Mouse (Mus musculus): ENCODE measurements around the gene Tent4a.

Tent4a gene

GRCm38 (mm10) chr13:69545019-69545418 is 10.6 kb upstream of the Tent4a start:
- peak; percentile 85 for DNase-seq (ENCODE audit: low spot score)

GRCm38 (mm10) chr13:69543595-69543994 is 9.2 kb upstream of the Tent4a start:
- no peak for DNase-seq (ENCODE audit: low spot score)

DNA sequence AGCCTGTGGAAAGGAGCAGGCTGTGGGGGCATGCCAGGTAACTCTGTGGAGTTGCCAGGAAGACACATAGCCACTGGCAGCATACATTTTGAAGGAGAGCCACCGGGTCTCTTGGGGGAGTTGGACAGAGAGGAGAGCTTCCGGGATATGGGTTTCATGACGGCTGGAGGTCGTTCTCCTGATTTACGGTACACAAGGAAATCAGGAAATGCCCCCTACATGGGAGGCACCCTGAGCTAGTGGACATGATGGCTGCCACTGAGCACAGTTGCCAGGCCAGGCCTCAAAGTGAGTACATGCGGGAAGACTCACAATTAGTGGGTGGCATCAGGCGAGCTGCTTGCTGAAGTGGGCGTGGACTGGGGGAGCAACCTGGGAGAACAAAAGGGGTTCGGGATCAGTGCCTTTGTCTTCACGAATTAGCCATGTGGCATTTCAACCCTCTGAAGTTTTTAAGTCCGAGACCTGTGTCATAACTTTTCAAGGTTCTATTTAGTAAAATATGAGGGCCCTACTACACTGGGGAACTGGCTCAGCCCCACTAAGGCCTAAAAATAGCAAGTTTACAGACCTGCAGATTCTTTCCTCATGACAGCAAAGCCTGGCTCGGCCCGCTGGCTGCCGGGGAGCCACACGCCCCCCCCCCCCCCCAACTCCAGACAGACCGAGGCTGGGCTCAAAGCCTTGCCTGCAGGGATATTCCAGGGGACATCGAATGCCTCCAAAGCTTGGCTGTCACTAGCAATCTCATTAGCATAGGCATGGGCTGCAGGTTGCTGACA is 8.3 kb upstream of the Tent4a start:
- no peak for DNase-seq (ENCODE audit: low spot score)

GRCm38 (mm10) chr13:69541776-69542175 is 7.4 kb upstream of the Tent4a start:
- DNase-seq (ENCODE audit: low spot score): no peak

GRCm38 (mm10) chr13:69541209-69541608 is 6.8 kb upstream of the Tent4a start:
- DNase-seq (ENCODE audit: low spot score): no peak

GRCm38 (mm10) chr13:69538327-69538726 is 3.9 kb upstream of the Tent4a start:
- peak; percentile 54 for DNase-seq (ENCODE audit: low spot score)

DNA sequence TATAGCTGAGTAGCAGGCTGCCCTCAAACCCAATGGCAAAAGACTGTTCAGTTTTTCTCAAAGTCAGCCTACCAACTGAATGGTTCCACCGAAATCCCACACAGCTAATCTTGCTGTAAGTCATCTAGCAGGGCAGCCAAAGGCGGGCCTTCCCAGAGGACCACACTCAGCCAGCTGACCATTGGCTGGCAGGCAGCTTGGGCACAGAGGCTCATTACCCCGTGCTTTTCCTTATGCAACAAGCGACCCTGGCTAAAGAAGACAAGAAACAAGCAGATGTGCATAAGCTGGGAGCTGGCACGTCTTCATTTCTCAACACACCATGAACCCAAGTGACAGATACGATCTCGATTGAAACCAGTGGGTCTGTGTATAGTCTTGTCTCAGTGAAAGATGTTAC is 2.9 kb upstream of the Tent4a start:
- DNase-seq (ENCODE audit: low spot score): no peak

DNA sequence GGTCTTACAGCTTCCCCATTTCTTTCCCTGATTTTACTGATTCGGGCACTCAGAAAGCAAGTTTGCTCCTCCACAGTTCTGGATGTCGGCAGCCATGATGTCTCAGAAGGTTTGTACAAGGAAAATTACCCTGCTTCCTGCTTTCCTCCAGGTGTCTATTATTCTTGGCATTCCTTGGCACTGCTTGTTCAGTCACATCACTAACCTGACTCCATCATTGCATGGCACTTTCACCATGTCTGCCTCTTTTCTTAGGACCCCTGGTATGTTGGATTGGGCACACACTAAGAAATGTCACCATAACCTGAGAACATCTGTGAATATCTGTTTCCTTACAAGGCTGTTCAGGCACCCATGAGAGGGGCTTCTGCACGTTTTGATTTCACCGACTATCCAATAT is 1.6 kb upstream of the Tent4a start:
- no peak for DNase-seq (ENCODE audit: low spot score)

- DNase-seq (ENCODE audit: low spot score): peak; percentile 95
Observed at GRCm38 (mm10) chr13:69534654-69535551, 486 bp upstream of the Tent4a start.

DNA sequence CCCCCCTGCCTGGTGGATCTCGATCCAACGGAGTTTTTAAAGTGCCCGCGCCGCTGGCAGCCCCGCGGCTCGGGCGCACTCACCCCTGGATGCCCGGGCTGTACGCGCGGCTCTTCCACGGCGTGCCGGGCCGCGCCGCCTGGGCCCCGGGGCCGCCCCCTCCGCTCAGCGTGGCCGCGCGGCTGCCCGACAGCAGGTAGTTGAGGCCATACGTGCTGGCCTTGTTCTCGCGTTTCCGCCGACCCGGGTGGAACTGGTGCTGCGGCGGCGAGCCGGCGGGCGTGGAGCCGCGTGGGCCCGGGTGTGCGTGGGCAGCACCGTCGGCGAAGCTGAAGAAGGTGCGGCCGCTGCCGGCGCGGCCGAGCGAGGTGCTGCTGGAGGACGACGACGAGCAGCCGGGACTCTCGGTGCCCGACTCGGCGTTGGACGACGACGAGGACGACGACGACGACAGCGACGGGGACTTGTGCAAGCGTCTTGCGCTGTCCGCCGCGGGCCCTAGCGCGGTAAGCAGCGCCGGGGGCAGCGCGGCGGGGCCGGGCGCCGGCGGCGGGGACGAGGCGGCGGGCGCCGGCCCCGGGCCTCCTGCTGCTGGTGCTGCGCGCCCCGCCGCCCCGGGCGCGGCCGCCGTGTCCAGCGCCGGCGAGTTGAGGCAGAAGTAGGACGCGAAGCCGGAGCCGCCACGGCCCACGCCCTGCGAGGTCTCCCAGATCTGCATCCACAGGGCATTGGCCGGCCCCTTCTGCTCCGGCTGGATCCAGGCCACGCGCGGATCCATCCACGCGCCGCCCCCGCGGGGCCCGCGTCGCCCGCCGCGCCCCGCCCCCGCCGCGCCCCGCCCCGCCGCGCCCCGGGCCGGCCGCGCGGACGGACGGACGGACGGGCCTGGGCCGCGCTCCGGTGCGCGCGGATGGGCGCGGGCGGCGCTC is 748 bp downstream of the Tent4a start, which contains the start of gene Nsun2:
Gene Nsun2, plus strand, starts transcription at position 342 of the 929 bp plus-strand sequence.
- peak; percentile 55 for DNase-seq (ENCODE audit: low spot score)

DNA sequence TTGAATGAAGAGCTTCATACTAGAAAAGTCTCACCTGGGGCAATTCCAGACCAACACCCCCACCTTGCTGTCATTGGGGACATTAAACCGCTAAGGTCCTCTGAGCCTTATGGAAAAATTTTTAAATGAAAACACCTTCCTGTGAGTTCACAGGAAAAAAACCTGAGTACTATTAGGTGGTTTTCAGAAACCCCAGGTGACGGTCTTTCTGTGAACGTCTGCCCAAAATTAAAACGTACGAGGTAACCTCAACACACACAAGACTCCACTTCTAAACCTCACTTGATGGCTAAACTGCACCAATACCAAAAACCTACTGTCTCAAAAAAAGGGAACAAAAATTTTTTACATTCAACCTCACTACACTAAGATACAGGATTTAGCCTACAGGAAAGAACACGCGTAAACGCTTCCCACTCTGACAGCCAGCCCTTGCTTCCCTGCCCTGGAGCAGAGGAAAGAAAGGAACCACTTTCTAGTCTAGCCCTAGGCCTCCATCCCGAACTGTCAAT is 1.5 kb downstream of the Tent4a start:
- no peak for DNase-seq (ENCODE audit: low spot score)

DNA sequence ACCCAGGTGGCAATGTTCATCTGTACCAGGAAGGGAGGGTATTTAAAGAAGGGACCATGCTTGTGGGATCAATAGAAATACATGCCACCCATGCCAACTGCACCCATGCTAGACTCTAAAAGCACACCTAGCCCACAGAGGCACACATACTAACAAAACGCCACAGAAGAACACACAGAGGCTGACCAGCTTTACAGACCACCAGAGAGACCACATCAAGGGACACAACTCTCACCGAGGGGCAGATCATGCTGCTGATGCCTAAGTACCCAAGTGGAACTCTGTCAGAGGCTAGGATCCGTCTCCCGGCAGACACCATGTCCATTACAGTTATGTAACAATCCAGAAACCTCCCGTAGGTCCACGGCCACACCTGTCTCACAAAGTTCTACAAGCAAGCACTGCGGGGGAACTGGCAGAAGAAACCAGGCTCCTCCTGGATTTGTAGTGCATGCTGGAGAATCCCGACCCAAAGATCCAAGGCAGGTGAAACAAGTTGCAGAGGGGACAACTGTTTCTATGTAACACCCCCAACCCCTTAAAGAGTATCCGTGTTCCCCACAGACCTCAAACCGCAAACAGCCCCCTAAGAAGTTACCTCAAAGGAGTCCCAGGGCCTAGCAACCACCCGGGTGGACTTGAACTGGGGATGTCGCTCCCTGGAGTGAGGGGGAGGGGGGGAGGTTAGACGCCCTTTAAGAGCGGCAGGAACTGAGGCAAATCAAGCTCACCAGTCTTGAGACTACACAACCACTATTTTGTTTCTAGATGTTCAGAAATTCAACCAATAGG is 2.1 kb downstream of the Tent4a start:
- no peak for DNase-seq (ENCODE audit: low spot score)

GRCm38 (mm10) chr13:69531431-69531830 is 3.0 kb downstream of the Tent4a start:
- no peak for DNase-seq (ENCODE audit: low spot score)

- DNase-seq (ENCODE audit: low spot score): no peak
Observed at GRCm38 (mm10) chr13:69530951-69531350, 3.5 kb downstream of the Tent4a start.

- DNase-seq (ENCODE audit: low spot score): no peak
Observed at GRCm38 (mm10) chr13:69530156-69530555, 4.3 kb downstream of the Tent4a start.

DNA sequence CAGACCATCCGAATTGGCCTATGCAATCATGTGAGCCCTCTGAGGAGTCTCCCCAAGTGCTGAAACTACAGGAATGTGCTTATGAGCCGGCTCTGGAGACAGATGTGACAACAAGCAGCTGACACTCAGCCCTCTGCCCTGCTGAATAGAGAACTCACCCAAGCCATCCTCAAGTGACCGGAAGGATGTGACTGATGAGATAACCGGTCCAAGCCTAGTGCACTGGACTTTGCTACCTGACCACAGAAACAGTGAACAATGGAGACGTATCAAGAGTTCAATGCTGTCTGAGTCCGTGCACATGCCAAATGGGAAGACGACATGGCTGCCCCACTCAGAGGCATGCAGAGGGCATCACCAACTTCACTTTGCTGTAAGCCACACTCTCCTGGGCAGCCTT is 5.9 kb downstream of the Tent4a start:
- no peak for DNase-seq (ENCODE audit: low spot score)

DNA sequence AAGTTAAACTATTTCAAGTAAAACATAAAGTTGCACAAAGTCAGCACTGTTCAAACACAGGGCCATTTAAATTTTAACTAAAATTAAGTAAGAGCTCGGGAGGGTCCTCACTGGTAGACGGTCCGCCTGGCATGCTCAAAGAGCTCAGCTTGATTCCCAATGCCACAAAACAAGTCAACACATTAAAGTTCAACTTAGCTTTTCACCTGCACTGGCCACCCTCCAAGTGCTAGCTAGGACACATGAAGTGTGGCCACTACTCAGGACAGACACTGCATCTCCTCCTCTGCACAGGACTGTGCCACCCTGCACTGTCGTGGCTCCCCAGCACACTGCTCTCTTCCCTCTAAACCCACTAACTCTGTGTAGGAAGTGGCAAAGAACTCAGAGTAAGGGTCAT is 8.6 kb downstream of the Tent4a start:
- DNase-seq (ENCODE audit: low spot score): no peak

DNA sequence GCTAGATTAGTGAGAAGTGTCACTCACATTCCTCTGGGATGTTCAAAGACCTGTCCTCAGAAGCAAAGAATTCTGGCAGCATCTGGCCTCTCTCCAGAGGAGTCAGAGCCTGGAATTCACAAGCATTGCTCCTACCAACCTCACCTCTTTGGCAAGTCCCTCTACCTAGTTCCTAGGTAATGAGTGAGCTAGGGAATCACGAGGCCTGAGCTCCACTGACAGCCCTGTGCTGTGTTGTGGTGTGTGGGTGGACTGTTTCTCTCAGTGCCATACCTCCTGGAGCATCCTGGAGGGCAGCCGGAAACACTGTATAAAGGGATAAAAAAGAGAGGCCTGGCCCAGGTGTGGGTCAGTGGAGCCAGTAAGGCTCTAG is 10.3 kb downstream of the Tent4a start:
- DNase-seq (ENCODE audit: low spot score): no peak

- no peak for DNase-seq (ENCODE audit: low spot score)
Observed at GRCm38 (mm10) chr13:69523444-69524157, 10.8 kb downstream of the Tent4a start.

DNA sequence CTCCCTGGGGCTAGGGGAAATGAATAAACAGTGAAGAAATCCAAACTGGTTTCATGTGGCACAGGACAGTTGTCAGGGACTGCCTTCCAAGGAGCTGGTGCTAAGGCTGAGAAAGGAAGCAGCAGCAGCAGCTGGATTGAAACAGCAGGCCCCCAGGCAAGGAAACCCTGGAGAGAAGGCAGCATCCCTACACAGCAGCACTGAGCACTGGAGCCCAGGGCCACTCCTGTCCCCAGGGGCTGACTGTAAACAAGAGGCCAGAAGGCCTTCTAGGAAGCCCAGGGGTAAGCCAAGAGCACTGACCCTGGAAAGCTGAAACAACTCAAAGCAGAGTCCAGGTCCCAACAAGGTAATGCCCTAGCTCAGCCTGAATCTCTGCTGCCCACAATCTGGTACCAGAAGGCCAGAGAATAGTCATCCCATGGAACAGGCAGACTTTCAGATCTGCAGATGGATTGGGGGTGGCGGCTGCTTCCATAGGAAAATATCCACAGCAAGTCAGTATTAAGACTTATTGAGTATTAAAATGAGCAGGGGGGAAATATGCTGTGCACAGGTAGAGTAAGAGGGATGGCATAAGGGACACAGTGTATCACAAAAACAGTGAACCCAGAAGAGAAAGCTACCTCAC is 12.1 kb downstream of the Tent4a start:
- DNase-seq (ENCODE audit: low spot score): no peak
